Mouse (Mus musculus): Measurements from ENCODE around the gene Elmo1. TPM values are rescaled to one million over a fixed set of nuclear protein-coding genes. Genes with fewer than 3 reads are reported as not detected.

Elmo1 gene
- total RNA-seq, 2 experiments from 2014 or later: 62.1 to 131 TPM

DNA sequence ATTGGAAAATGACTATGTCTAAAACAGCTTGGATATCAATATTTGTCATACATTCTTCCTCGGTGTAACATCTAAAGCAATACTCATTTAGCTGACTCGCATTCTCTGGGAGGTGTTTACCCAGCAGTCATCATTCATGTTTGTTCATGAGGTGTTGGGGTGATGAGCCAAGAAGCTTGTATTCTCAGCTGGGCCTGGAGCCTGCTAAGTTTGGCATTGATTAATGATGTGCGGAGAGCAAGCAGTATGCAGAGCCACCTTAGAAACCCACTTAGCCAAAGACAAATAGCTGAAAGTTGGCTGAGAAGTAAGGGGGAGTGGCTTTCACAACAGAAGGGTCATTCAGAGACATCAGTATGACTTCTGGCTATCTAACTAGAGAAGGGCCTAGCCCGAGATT is 459.6 kb downstream of the Elmo1 start:
- ATAC-seq (replicated peaks; ENCODE audit: poor library complexity, severe bottlenecking): no peak

- no peak for ATAC-seq (replicated peaks; ENCODE audit: poor library complexity, severe bottlenecking)
Measured at GRCm38 (mm10) chr13:20551559-20551958, 461.2 kb downstream of the Elmo1 start.

DNA sequence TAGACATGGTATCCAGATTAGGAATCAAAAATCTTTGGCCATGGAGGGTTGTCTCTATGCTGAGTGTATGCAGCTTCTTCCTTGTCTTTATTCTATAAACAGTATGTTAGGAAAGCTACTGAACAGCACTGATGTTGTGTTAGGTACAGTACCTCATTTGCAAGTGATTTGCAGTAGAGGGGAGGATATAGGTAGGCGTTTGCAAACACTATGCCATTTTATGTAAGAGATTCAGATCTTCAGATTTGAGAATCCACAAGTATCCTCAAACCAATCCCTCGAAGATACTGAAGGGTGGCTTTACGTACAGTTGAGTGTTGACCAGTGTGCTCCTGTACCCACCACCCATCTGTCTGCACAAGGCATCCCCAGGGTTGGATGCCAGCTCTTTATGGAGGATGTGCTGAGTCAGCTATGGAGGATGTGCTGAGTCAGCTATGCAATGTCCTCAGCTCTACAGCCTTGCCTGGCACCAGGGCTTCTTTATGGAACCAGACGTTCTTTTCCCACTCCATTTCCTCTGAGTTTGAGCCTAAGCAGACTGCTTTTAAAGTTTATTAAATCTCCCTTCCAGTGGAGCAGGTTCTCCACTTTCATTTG is 465.6 kb downstream of the Elmo1 start:
- ATAC-seq (replicated peaks; ENCODE audit: poor library complexity, severe bottlenecking): no peak

- no peak for ATAC-seq (replicated peaks; ENCODE audit: poor library complexity, severe bottlenecking)
Measured at GRCm38 (mm10) chr13:20556739-20557138, 466.3 kb downstream of the Elmo1 start.

DNA sequence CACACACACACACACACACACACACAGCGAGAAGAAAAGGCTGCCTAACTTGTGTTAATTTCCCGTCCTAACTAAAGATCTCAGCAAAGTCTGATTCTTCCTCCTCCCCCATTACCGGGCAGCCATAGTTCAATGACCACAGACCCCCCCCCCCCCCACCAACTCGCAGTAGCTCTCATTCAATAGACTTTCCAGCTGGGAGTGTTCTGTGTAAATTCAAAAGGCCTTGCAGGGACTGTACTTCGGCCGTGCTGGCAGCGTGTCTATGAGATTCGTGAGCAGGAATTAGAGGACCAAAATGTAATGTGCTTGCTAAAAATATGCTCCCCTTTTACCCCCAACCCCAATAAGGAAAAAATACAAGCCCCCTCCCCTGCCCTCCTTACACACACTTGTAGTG is 466.8 kb downstream of the Elmo1 start:
- ATAC-seq (replicated peaks; ENCODE audit: poor library complexity, severe bottlenecking): no peak

- ATAC-seq (replicated peaks; ENCODE audit: poor library complexity, severe bottlenecking): no peak
Measured at GRCm38 (mm10) chr13:20558376-20558775, 468.0 kb downstream of the Elmo1 start.

DNA sequence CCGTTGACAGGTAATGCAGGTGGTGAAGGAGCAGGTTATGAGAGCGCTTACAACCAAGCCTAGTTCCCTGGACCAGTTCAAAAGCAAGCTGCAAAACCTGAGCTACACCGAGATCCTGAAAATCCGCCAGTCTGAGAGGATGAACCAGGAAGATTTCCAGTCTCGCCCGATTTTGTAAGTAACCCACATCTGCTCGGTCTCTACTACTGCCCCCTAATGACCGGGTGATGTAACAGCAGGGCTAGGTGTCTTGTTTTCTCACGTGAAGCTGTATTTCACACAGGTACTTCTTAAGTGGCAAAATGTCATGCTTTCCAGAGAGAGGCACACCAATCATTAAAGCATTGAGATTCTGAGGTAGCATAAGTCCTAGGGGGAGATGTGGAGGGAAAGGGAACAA is 474.0 kb downstream of the Elmo1 start:
- ATAC-seq (replicated peaks; ENCODE audit: poor library complexity, severe bottlenecking): peak; percentile 44

DNA sequence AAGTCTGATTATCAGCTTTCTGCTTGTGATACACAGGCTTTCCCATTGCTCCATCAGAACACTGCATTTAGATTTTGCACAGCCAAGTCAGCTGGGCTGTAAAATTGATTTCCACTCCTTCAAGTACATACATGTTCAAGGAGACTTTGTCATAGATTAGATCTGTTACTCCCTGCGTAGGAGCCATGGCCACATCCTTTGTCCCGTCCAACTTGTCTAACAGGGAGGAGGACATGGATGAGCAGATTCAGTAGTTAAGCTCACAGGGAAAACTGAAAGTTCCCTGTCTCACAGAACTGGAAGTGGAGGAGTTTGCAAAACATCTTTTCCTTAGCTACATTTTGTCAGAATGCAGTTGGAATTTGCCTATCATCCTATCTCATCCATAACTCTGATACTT is 484.8 kb downstream of the Elmo1 start:
- ATAC-seq (replicated peaks; ENCODE audit: poor library complexity, severe bottlenecking): no peak

DNA sequence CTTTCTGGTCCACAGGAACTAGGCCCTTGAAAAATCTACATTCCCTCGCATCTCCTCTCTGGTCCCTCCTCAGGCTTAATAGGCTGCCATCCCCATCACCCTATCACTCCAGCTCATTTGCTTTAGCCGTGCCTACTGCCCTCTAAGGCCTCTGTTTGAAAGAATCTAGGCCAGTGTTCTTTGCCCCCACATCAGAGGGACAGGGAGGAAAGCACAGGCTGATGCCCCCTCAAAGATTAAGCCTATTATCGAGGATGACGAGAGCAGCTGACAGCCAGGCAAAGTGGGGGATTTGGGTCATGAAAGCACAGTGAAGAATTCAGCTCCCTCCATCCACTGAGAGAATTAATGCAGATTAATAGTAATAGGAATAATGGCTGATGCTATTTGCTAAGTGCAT is 495.5 kb downstream of the Elmo1 start:
- no peak for ATAC-seq (replicated peaks; ENCODE audit: poor library complexity, severe bottlenecking)

DNA sequence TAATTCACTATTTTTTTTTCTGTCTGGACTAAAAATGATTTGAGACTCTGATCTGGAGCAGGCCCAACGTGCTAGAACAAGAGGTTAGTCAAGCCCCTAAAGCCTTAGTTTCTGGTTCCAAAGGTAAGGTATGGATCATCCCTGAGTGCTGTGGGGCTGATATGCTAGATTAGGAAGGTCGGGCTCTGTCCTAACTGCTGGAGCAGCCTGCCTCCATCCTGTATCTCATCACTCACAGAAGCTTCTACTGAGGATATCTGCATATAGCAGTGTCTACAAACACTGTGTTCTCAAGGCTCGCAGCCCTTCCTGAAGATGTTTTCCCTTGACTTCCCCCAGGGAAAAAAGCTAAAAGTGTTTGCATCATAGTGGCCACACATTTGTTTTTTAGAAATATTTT is 496.1 kb downstream of the Elmo1 start:
- no peak for ATAC-seq (replicated peaks; ENCODE audit: poor library complexity, severe bottlenecking)

DNA sequence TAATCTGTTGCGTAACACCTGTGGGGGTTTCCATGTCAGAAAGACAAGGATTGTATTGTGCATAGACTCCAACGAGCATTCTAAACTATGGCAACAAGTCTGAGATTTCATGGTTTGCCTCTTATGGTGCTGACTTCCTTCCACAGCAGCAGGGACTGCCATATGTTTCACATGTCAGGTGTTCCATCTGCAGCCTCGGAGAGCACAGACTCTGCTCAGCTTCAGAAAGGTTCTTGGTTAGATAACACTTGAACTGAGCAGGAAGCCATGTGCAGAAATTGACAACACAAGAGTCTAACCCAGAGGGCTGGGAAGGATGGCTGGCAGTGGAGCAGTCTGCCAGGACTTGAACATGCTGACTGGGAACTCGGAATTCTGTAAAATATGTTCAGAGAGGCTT is 500.6 kb downstream of the Elmo1 start:
- ATAC-seq (replicated peaks; ENCODE audit: poor library complexity, severe bottlenecking): peak; percentile 14; the same call in 1 of the 2 replicates

DNA sequence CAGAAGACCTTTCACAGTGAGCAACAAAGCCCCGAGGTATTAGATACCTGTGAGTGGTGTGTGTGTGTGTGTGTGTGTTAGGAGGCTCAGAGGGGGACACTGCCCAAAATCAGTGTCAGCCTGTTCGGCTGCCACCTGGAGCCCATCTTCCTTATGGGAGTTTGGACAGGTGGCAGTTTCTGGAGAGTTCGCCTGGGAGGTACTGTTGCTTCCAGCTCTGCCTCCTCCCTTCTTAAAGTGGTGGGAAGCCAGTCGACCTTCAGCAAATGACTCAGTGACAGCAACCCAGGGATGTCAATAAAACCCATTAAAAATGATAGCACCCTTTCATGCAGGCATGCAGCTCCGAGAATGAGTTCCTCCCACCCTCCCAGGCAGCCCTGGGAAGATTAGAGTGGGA is 506.9 kb downstream of the Elmo1 start:
- no peak for ATAC-seq (replicated peaks; ENCODE audit: poor library complexity, severe bottlenecking)

DNA sequence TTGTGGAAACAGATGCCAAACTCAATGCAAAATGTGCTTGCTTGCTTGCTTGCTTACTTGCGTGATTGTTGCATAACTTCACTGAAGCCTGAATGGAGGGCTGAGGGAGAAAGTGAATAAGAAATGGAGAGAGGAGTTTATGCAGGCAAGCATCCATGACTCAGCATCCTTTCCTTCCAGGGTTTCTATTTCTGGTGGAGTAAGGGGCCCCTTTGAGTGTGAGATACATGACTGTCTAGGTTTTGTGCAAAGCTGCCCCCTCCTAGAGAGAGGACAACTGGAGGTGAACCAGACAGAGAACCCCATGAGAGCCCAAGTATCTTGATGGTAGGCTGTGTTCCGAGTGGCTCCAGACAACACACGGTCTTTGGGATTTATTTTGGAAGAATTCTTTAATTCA is 508.2 kb downstream of the Elmo1 start:
- ATAC-seq (replicated peaks; ENCODE audit: poor library complexity, severe bottlenecking): no peak

DNA sequence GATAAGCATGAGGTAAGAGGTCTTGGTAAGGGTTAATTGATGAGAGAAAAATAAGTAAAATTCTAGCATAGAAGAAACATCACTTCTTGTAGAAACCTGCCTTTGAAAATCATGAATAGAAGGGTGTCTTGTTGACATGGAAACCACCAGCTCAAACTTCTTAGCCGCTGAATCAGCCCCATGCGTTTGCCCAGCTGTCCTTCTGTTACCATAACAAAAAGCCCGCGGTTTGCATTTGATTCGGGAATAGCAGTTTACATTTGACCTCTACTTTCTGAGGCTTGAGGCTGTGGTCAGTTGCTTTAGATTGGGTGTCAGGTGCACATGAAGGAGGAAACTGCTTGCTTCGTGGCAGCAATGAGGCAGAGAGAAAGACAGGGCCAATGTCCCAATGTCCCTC is 509.9 kb downstream of the Elmo1 start:
- ATAC-seq (replicated peaks; ENCODE audit: poor library complexity, severe bottlenecking): no peak

DNA sequence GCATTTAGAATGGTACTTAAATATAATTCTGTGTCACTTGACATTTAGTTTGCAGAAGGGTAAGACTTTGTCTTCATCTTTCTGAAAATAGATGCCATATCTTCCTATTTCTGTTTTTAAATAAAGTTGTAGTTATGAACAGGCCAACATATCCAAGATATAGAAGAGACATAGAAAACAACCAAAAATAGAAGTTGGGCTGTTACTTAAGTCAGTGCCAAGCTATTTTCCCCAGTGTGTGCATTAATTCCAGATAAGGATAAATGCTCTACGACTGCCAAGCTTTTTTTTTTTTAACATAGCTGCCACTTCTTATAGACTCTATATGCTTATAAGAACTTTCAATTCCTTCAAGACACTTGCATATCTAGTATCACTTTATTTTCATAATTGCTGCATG is 511.0 kb downstream of the Elmo1 start:
- no peak for ATAC-seq (replicated peaks; ENCODE audit: poor library complexity, severe bottlenecking)

- ATAC-seq (replicated peaks; ENCODE audit: poor library complexity, severe bottlenecking): no peak
Measured at GRCm38 (mm10) chr13:20606891-20607290, 516.5 kb downstream of the Elmo1 start.

DNA sequence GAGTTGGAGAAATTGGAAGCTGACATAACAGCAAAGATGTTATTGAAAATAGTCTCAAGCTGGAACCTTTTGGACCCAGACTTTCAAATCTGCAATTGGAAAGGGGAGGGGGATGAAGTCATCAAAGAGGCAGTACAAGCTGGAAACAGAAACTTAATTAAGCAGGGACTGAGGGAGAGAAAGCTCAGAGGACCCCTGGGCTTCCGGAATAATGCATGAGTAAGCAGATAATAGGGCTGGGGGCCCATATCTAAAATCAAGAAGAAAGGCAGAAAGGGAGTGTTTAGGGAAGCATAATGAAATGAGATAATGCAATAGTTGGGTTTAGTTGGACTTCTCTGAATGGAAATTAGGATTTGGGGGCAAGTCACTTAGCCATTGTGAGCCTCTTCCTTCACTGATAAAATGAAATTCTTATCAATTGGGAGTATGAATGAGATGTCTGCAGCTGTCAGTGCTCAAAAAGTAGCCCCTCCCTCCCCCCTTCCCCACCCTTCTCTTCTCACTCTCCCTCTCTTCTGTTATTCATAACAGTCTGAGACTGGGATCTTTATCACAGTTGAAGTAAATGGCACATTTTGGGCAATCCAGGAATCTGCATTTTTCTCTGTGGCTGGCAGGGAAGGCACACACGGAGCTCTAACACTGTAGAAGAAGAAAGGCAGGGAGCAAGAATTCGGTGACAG is 518.8 kb downstream of the Elmo1 start:
- ATAC-seq (replicated peaks; ENCODE audit: poor library complexity, severe bottlenecking): no peak

DNA sequence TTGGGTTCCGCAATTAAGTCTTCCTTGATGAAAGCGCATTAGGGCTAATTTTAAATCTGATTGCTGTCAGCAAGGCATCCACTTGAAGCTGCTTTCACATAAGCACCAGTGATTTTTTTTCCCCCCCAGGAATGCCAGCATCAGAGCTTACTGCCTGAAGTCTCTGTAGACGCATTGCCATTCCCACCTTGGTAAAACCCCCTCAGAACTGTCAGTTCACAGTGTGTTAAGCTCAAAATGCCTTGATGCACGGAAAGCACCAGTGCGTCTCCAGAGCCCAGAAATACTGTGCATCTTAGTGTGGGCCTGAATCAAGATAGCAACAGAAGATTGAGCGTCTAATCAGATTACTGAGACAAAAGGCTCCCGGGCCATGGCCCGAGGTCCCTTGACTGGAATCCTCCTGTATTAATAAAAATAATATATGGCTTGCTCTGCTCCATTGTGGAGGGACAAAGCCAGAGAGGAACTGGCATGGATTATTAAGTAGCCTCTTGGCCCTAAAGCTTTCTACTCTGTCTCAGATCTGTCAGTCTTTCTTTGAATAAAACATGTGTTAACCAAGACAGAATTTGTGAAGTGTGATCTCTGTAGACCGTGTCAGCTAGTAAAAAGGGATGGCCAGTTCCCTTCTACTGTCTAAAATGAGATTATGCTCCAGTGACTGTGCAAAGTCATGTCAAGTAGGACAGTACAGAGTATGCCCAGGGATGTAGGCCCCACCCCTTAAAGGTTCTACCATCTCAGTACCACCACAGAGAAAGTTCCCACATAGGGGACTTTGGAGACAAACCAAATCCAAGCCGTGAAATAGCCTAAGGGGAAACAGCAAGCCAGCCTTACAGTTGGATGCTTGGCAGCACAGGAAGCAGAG is 525.4 kb downstream of the Elmo1 start:
- ATAC-seq (replicated peaks; ENCODE audit: poor library complexity, severe bottlenecking): no peak

DNA sequence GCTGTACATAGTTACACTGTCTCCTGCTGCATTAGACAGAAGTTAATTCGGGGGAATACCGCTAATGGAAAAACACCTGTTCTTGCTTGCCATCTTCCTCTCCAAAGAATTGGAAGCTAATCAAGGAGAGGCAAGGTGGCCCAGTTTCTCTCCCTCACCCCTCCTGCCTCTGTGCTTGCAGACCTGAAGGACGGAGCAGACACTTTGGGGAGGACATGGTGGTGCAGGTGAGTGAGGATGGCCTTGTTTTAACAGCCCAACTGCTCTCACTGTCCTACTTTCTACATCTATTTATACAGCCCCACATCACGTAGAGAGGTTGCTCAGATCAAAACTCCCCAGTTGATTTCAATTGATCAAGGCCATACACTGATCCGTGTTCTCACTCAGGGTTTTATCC is 529.5 kb downstream of the Elmo1 start:
- no peak for ATAC-seq (replicated peaks; ENCODE audit: poor library complexity, severe bottlenecking)

DNA sequence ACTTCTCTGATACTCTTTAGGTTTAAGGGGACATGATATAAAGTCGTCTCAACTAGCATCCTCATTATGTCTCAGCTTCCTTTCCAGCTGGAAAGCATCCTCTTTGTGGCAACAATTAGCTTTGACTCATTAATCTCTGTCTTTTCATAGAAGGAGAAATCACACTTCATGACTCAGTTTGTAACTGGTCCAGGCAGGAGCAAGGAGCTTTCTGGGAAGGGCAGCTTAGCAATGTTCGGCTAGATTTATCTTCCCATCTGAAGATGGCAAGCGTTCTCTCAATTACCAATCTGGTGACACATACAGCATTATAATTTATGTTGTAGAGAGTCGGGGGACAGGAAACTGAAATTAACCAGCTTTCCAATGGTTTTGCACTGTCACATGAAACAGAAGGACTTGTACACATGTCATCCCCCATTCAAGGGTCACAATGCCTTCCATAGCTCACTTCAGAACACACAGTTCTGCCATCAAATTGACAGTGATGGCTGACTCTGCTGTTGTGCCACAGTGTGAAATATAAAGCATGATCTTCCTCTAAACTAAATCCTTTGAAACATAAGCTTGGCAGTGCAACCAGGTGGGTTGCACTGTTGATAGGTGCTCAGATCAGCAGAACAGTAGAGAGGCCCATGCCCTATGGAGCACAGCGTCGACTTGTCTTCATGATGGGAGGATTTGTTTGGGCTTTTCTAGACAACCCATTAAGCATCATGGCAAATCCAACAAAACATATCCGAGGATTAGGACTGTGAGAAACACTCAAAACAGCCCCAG is 532.9 kb downstream of the Elmo1 start:
- ATAC-seq (replicated peaks; ENCODE audit: poor library complexity, severe bottlenecking): no peak

DNA sequence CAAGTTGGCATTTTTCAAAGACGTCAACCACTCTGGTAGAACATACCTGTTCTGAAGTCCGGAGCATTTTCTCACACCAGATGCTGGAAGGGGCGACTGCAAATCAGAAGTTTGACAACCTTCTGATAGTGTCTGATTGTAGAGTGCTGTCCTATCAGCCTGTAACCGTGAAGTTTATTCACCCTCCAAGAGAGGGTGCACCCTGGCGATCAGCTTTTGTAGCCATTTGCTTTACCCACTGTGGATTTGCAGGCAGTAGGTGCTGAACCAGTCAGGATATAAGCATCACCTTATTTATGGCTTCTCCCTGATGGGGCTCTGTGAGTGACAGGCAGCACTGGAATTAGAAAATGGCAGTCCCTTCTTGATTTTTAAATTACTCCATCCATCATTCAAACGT is 537.4 kb downstream of the Elmo1 start:
- no peak for ATAC-seq (replicated peaks; ENCODE audit: poor library complexity, severe bottlenecking)

Measured in granulocyte monocyte progenitor cell, adult 5-6 weeks (primary cell).